Mouse (Mus musculus): ENCODE results near the gene Mybpc3. TPM values are rescaled to one million over a fixed set of nuclear protein-coding genes. Genes with fewer than 3 reads are reported as not detected.
A peak's percentile ranks its signal among the peaks of the same experiment; 100 is the strongest.

The Mybpc3 gene
- polyA plus RNA-seq (2015; fragmentation: Nextera tagmentation; extraction: Ambion mirVana): 0.05 and 0.41 TPM in 2 replicates

GRCm38 (mm10) chr2:91117585-91118275 is at the start of gene Mybpc3:
Gene Mybpc3 (plus strand): TSS chr2:91118144.
- H3K4me2 ChIP-seq: no peak within 1 kb of the TSS
- no peak within 1 kb of the TSS for H3K9ac ChIP-seq
- no peak within 1 kb of the TSS for H3K27ac ChIP-seq
- H3K4me1 ChIP-seq: no peaks in the 10 kb centered on the region
- no peak for ATAC-seq (replicated peaks)
- no peaks in the 10 kb centered on the region for H3K36me3 ChIP-seq (replicated peaks)
- WGBS: 81% methylated on average over 11 of the region's 11 CpGs
- no peaks in the 10 kb centered on the region for H3K9me3 ChIP-seq
- H3K27me3 ChIP-seq (replicated peaks): 0 out of 2 replicates have a peak, but pooled peaks cover 5% of the 10 kb centered on the region
- no peak within 1 kb of the TSS for H3K4me3 ChIP-seq

- ATAC-seq (replicated peaks): no peak
- no peaks in the 10 kb centered on the region for H3K9me3 ChIP-seq
- H3K36me3 ChIP-seq (replicated peaks): peaks cover 13% of the 10 kb centered on the region; the same call in 1 of the 2 replicates
- peak overlapping the region; percentile 39 for H3K9ac ChIP-seq
- no peaks in the 10 kb centered on the region for H3K27me3 ChIP-seq (replicated peaks)
- peak overlapping the region; percentile 92 for H3K4me3 ChIP-seq
- H3K27ac ChIP-seq: no peak overlapping the region
- WGBS: 49% methylated on average over 13 of the region's 13 CpGs
- H3K4me1 ChIP-seq: peaks cover 27% of the 10 kb centered on the region
- H3K4me2 ChIP-seq: peak overlapping the region; percentile 85
These were observed 49.6 kb upstream of the Mybpc3 start for GRCm38 (mm10) chr2:91068162-91068871.

GRCm38 (mm10) chr2:91068872-91069165 is 49.1 kb upstream of the Mybpc3 start:
- 47% methylated on average over 6 of the region's 6 CpGs for WGBS
- Histone ChIP-seq H3K4me1 (peaks cover 27% of the 10 kb centered on the region), H3K9me3 (no peaks in the 10 kb centered on the region), H3K36me3 (replicated peaks) (peaks cover 9% of the 10 kb centered on the region; the same call in 1 of the 2 replicates), H3K27ac (no peak overlapping the region), H3K27me3 (replicated peaks) (no peaks in the 10 kb centered on the region), H3K4me3 (peak overlapping the region; percentile 92), H3K9ac (peak overlapping the region; percentile 39), H3K4me2 (peak overlapping the region; percentile 85)
- ATAC-seq (replicated peaks): no peak

- Histone ChIP-seq H3K27ac (peak overlapping the region; percentile 85), H3K9me3 (no peaks in the 10 kb centered on the region), H3K4me1 (peaks cover 27% of the 10 kb centered on the region), H3K4me2 (peak overlapping the region; percentile 85), H3K9ac (peak overlapping the region; percentile 87), H3K27me3 (replicated peaks) (no peaks in the 10 kb centered on the region), H3K4me3 (peak overlapping the region; percentile 92), H3K36me3 (replicated peaks) (peaks cover 3% of the 10 kb centered on the region; the same call in 1 of the 2 replicates)
- 12% methylated on average over 14 of the region's 14 CpGs for WGBS
- ATAC-seq (replicated peaks): peak; percentile 13
These were observed 48.5 kb upstream of the Mybpc3 start for GRCm38 (mm10) chr2:91069306-91070000.

GRCm38 (mm10) chr2:91070076-91070800 is 47.7 kb upstream of the Mybpc3 start, which contains the start of gene Slc39a13:
Gene Slc39a13 (minus strand): TSS chr2:91070417.
- H3K36me3 ChIP-seq (replicated peaks): no peaks in the 10 kb centered on the region
- H3K9ac ChIP-seq: peak within 1 kb of the TSS; percentile 87
- peak; percentile 97 for ATAC-seq (replicated peaks)
- under 1% methylated on average over 69 of the region's 69 CpGs for WGBS
- peaks cover 27% of the 10 kb centered on the region for H3K4me1 ChIP-seq
- H3K27me3 ChIP-seq (replicated peaks): no peaks in the 10 kb centered on the region
- peak within 1 kb of the TSS; percentile 92 for H3K4me3 ChIP-seq
- H3K27ac ChIP-seq: peak within 1 kb of the TSS; percentile 85
- H3K4me2 ChIP-seq: peak within 1 kb of the TSS; percentile 85
- no peaks in the 10 kb centered on the region for H3K9me3 ChIP-seq

- 90% methylated on average over 10 of the region's 10 CpGs for WGBS
- Histone ChIP-seq H3K27me3 (replicated peaks) (no peaks in the 10 kb centered on the region), H3K4me1 (peaks cover 27% of the 10 kb centered on the region), H3K4me2 (peak overlapping the region; percentile 85), H3K4me3 (peak overlapping the region; percentile 92), H3K9me3 (no peaks in the 10 kb centered on the region), H3K27ac (peak overlapping the region; percentile 85), H3K36me3 (replicated peaks) (no peaks in the 10 kb centered on the region), H3K9ac (peak overlapping the region; percentile 87)
- no peak for ATAC-seq (replicated peaks)
These were observed 46.9 kb upstream of the Mybpc3 start for GRCm38 (mm10) chr2:91071059-91071458.

- no peak overlapping the region for H3K27ac ChIP-seq
- H3K27me3 ChIP-seq (replicated peaks): no peaks in the 10 kb centered on the region
- no peak for ATAC-seq (replicated peaks)
- no peaks in the 10 kb centered on the region for H3K9me3 ChIP-seq
- H3K36me3 ChIP-seq (replicated peaks): no peaks in the 10 kb centered on the region
- H3K4me3 ChIP-seq: no peak overlapping the region
- peaks cover 27% of the 10 kb centered on the region for H3K4me1 ChIP-seq
- H3K9ac ChIP-seq: no peak overlapping the region
- H3K4me2 ChIP-seq: no peak overlapping the region
- 55% methylated on average over 1 of the region's 1 CpGs for WGBS
These were observed 45.9 kb upstream of the Mybpc3 start for GRCm38 (mm10) chr2:91072092-91072491.

GRCm38 (mm10) chr2:91077957-91078313 is 40.0 kb upstream of the Mybpc3 start:
- Histone ChIP-seq H3K4me2 (peak overlapping the region; percentile 74), H3K4me3 (peak overlapping the region; percentile 39), H3K4me1 (peaks cover 6% of the 10 kb centered on the region), H3K9me3 (no peaks in the 10 kb centered on the region), H3K27ac (no peak overlapping the region), H3K9ac (peak overlapping the region; percentile 41), H3K36me3 (replicated peaks) (no peaks in the 10 kb centered on the region), H3K27me3 (replicated peaks) (no peaks in the 10 kb centered on the region)
- 14% methylated on average over 12 of the region's 12 CpGs for WGBS
- peak; percentile 53 for ATAC-seq (replicated peaks)

GRCm38 (mm10) chr2:91078314-91079025 is 39.5 kb upstream of the Mybpc3 start:
- Histone ChIP-seq H3K4me2 (peak overlapping the region; percentile 74), H3K4me3 (peak overlapping the region; percentile 39), H3K27me3 (replicated peaks) (no peaks in the 10 kb centered on the region), H3K9me3 (no peaks in the 10 kb centered on the region), H3K9ac (peak overlapping the region; percentile 41), H3K27ac (peak overlapping the region; percentile 3; the same call in 1 of the 2 replicates), H3K36me3 (replicated peaks) (no peaks in the 10 kb centered on the region), H3K4me1 (peaks cover 6% of the 10 kb centered on the region)
- WGBS: under 1% methylated on average over 32 of the region's 36 CpGs
- peak; percentile 84 for ATAC-seq (replicated peaks)

- Histone ChIP-seq H3K36me3 (replicated peaks) (no peaks in the 10 kb centered on the region), H3K4me1 (peaks cover 6% of the 10 kb centered on the region), H3K4me2 (peak overlapping the region; percentile 74), H3K9ac (peak overlapping the region; percentile 41), H3K27ac (peak overlapping the region; percentile 3; the same call in 1 of the 2 replicates), H3K4me3 (peak overlapping the region; percentile 39), H3K9me3 (no peaks in the 10 kb centered on the region), H3K27me3 (replicated peaks) (no peaks in the 10 kb centered on the region)
- WGBS: 28% methylated on average over 5 of the region's 5 CpGs
- 0 out of 2 replicates have a peak, but pooled peaks have one; percentile 5 for ATAC-seq (replicated peaks)
These were observed 38.9 kb upstream of the Mybpc3 start for GRCm38 (mm10) chr2:91079026-91079384.

GRCm38 (mm10) chr2:91080784-91081513 is 37.0 kb upstream of the Mybpc3 start:
- Histone ChIP-seq H3K27me3 (replicated peaks) (no peaks in the 10 kb centered on the region), H3K9ac (no peak overlapping the region), H3K9me3 (no peaks in the 10 kb centered on the region), H3K36me3 (replicated peaks) (no peaks in the 10 kb centered on the region), H3K27ac (no peak overlapping the region), H3K4me2 (no peak overlapping the region), H3K4me3 (no peak overlapping the region), H3K4me1 (peaks cover 6% of the 10 kb centered on the region)
- WGBS: 75% methylated on average over 8 of the region's 8 CpGs
- ATAC-seq (replicated peaks): no peak

Data from midbrain, embryonic 15.5 days (tissue).